Mouse (Mus musculus) kidney, adult 2 months (tissue): Measurements from ENCODE around the gene Ppfia4.

Source experiments
- CTCF ChIP-seq: fragments of 200-500 bp; conservative IDR thresholded peaks from 2 replicates; pipeline ENCODE4 v1.5.1; 2011; ENCODE audit warnings: low read depth, mild to moderate bottlenecking, control low read depth, low read length, moderate library complexity, mixed read lengths; ENCODE audit not compliant: insufficient read depth, insufficient read length
- POLR2A ChIP-seq: fragments of 200-500 bp; IDR thresholded peaks from one replicate; pipeline ENCODE4 v1.6.1; 2011; ENCODE audit warnings: low read depth, low read length, control low read depth

GRCm38 (mm10) chr1:134292601-134293000 lies 40.1 kb downstream of the Ppfia4 start:
- TF ChIP-seq POLR2A (no peak), CTCF (no peak)
